Mouse (Mus musculus) induced T-regulatory cell, adult 2 months (primary cell): Measurements from ENCODE around the gene Akt1s1.
A peak's percentile ranks its signal among the peaks of the same experiment; 100 is the strongest.

Source experiments
- DNase-seq: peaks from one replicate; pipeline ENCODE4 v3.0.0-alpha.2; 2012; ENCODE audit warnings: low read depth

Gene Akt1s1

GRCm38 (mm10) chr7:44826771-44827170, 22.0 kb upstream of the Akt1s1 start:
- no peak for DNase-seq

GRCm38 (mm10) chr7:44828706-44829105, 20.1 kb upstream of the Akt1s1 start:
- no peak for DNase-seq

- DNase-seq: no peak
Measured at GRCm38 (mm10) chr7:44832763-44833162, 16.0 kb upstream of the Akt1s1 start.

GRCm38 (mm10) chr7:44835373-44836015, 13.3 kb upstream of the Akt1s1 start:
- DNase-seq: no peak

GRCm38 (mm10) chr7:44836016-44836404, 12.8 kb upstream of the Akt1s1 start:
- DNase-seq: no peak

- DNase-seq: no peak
Measured at GRCm38 (mm10) chr7:44836423-44837053, 12.3 kb upstream of the Akt1s1 start.

GRCm38 (mm10) chr7:44838073-44838472, 10.7 kb upstream of the Akt1s1 start:
- DNase-seq: no peak

- no peak for DNase-seq
Measured at GRCm38 (mm10) chr7:44839171-44839490, 9.7 kb upstream of the Akt1s1 start.

GRCm38 (mm10) chr7:44839491-44840191, 9.2 kb upstream of the Akt1s1 start:
- peak; percentile 72 for DNase-seq

- no peak for DNase-seq
Measured at GRCm38 (mm10) chr7:44840426-44840825, 8.4 kb upstream of the Akt1s1 start.

GRCm38 (mm10) chr7:44841825-44842463, 6.8 kb upstream of the Akt1s1 start:
- no peak for DNase-seq

- DNase-seq: no peak
Measured at GRCm38 (mm10) chr7:44845006-44845405, 3.8 kb upstream of the Akt1s1 start.

- DNase-seq: no peak
Measured at GRCm38 (mm10) chr7:44846804-44847203, 2.0 kb upstream of the Akt1s1 start.

- no peak for DNase-seq
Measured at GRCm38 (mm10) chr7:44847772-44848171, 1.0 kb upstream of the Akt1s1 start.

- peak; percentile 96 for DNase-seq
Measured at GRCm38 (mm10) chr7:44849416-44850111, 773 bp downstream of the Akt1s1 start.

GRCm38 (mm10) chr7:44850146-44850545, 1.4 kb downstream of the Akt1s1 start:
- DNase-seq: peak; percentile 85

GRCm38 (mm10) chr7:44850789-44851624, 2.2 kb downstream of the Akt1s1 start:
- DNase-seq: no peak

- no peak for DNase-seq
Measured at GRCm38 (mm10) chr7:44851625-44852234, 2.9 kb downstream of the Akt1s1 start.

- DNase-seq: no peak
Measured at GRCm38 (mm10) chr7:44852259-44853027, 3.7 kb downstream of the Akt1s1 start.

GRCm38 (mm10) chr7:44853065-44853464, 4.3 kb downstream of the Akt1s1 start:
- no peak for DNase-seq
